Mouse (Mus musculus): ENCODE measurements around the gene Tmc8. TPM values are rescaled to one million over a fixed set of nuclear protein-coding genes. Genes with fewer than 3 reads are reported as not detected.

Gene Tmc8
- polyA plus RNA-seq (2017; shearing (Covaris generic)), result 10 to 100 TPM; 35.1 to 41.6 TPM

DNA sequence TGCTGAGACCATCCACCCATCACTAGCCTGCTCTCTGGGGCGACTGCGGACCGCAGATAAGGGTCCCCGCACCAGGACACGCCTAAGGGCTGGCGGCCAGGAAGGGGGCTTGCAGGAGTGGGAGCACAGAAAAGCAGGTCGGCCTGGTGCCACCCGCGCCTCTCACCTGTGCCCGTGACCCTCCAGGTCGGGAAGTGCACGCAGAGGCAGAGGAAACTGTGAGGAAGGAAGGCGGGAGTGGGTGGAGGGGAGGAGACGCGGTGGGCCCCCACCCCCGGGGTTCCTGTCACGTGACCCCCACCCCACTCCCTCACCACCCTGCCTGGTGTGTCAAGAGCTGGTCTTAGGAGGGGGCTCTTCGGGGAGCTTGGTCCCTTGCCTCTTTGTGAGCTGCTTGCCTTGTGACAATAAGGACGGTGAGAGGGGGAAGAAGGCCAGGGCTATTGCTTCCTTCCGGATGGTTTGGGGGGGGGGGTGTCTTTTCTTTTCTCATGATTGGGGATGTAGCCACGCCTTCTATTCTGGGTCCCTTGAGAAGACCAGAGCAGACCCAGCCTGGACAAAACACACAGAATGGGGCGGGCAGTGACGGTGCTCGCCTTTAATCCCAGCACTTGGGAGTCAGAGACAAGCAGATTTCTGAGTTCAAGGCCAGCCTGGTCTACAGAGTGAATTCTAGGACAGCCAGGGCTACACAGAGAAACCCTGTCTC is at the start of gene Tmc8, which contains the start of gene Tmc6:
Gene Tmc8, plus strand, starts transcription at position 84 of the 712 bp plus-strand sequence.
Gene Tmc6, minus strand, starts transcription at position 206 of the 712 bp plus-strand sequence.
- peak; percentile 35 for ATAC-seq

DNA sequence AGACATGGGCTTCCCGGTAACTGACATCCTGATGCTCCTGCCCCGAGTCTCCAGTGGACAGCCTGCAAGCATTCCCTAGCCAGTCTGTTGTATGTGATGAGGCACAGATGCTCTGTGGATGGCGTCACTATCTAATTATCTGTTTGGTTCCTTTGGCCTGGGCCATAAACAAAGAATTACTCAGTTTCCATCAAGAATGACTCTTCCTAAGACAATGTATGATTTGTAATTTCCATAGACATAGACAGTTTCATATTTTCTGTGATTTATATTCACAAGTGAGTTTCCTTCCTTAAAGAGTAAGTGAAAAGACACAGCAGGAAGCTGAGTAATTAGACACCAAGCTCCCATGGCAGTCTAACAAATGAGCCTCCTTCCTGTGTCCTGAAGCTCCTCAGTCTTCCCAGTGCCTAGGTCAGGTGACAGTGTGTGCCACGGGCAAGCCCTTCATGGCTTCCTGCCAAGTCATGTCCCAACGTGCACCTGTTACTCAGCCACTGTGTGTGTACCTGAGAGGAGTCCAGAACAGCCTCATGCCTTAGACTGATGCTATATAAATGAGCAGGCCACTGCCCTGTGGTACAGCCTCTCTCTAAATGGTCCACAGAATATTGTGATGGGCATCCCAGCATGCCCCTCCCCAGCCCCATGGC is 45.7 kb upstream of the Tmc8 start:
- ATAC-seq, result no peak

DNA sequence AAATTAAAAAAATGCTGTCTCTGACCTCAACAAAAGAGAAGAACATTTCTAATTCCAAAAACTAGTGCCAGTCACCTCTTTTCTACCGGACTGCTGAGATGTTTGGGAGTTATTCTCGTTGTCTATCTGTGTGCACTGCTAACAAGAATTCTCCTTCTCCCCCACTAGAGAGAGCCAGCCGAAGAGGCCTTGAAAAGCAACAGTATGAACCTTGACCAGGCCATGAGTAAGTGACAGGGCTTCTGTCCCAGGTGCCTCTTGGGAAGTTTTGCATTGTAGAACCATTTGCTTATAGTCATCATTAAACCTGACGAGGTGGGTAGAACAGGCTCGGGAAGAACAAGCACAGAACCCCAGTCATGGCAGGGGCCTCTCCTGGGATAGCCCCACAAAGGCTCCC is 43.8 kb upstream of the Tmc8 start:
- no peak for ATAC-seq

DNA sequence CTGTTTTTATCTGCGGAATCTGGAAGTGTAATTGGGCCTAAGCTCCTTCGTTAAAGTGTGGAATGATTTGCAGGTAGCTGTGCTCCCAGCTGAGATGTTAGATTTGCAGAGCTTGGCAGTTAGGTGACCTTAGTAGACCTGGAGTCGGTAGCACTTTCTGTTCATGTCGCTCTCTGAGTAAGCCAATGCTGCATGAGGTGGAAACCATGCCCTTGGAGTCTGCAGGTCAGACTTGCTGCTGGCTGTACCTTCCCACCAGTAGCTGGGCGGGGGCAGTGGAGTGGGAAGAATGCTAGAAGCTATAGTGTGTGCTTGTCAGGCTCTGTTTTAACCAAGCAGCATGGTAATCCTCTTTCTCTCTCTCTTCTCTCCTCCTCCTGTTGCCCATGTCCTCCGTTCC is 40.7 kb upstream of the Tmc8 start:
- no peak for ATAC-seq

DNA sequence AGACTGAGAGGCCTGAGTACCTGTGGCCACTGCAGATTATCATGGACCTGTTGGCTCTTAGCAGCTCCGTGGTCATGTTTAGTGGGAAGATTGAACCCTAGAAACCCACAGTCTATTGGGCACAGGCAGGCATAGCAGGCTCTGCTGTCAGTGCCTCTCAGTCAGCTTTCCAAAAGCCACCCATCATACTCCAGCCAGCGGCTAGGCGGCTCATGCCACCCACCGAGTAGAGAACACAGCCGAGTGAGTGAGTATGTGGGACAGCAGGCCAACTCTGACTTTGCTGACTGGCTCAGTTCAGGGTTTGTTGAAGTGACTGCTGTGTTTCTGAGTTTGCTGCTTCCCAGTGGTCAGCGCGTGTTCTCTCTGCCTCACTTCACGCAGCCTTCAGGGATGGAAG is 39.6 kb upstream of the Tmc8 start:
- no peak for ATAC-seq

DNA sequence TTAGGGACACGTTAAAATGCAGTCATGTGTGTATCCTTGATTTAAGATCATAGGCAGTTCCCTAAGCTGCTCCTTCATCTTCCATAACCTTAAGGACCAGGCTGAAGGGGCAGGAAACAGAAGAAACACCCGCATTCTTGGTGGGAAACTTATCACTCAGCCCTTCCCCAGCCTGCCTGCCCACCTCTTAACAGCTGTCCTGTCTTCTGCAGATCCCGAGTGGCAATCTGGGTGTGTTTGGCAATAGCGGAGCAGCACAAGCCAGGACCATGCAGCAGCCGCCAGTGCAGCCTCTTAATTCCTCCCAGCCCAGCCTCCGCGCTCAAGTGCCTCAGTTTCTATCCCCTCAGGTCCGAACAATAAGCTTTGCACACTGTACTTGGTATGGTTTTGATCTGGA is 39.2 kb upstream of the Tmc8 start:
- ATAC-seq, result no peak

DNA sequence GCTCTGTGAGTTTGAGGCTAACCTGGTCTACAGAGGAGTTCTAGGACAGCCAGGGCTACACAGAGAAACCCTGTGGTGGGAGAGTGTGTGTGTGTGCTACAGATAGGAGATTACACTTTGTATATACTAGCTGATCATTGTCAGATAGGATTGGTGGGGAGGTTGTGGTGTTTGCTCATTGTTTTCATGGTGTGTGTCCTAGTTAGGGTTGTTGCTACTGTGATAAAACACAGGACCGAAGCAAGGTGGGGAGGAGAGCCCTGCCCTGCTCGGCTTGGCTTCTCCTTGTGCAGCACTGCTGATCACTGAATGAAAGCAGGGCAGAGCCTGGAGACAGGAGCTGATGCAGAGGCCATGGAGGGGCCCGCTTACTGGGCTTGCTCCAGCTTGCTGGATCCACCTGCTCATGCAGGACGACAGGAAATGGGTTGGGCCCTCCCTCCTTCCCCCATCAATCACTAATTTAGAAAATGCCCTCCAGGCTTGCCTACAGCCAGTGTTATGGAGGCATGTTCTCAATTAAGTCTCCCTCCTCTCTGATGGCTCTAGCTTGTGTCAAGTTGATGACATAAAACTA is 38.3 kb upstream of the Tmc8 start:
- ATAC-seq, result no peak

DNA sequence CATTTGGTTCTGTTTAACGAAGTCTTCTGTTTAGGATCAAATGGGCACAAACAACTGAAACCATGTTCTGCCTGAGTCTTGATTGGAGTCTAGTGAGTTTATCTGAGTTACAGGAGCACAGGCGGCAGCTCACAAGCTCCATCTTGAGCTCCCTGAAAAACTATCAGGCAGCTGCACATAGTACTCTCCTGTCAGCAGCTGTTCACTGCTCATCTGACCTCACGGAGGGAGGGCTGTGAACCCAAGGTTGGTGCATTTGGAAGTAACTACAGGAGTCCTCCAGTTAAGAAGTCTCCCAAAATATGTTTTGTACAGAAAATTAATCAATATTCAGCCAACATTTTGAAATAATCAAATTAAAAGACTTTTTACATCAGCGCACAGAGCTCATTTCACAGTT is 33.2 kb upstream of the Tmc8 start:
- no peak for ATAC-seq

DNA sequence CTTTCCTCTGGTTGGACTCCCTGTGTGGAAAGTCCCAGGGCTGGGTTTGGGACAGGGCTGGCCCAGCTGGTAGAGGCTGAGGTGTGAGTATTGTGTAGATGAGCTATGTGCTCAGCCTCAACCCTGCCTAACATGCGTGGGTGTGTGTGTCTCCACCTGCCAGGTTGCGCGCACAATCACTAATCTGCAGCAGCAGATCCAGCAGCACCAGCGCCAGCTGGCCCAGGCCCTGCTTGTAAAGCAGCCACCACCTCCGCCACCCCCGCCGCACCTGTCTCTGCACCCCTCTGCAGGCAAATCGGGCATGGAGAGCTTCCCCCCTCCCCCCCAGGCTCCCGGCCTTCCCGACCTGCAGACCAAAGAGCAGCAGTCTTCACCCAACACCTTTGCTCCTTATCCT is 32.5 kb upstream of the Tmc8 start:
- ATAC-seq, result no peak

DNA sequence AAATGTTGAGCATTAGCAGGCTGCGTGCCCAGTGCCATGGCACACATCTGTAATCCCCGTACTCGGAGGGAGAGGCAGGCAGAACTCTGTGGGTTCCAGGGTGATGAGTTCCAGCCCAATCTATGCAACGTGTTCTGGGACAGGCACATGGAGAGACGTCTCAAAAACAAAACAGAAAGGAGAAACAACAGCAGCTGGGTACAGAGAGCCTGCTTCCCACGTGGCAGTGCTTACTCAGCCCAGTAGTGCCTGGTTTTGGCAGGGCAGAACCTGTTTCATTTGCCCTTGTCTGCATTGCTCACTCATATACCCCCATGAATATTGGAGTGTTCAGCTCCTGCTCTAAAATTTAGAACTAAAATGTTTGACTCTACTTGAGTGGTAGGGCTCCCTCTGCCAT is 30.3 kb upstream of the Tmc8 start:
- no peak for ATAC-seq

DNA sequence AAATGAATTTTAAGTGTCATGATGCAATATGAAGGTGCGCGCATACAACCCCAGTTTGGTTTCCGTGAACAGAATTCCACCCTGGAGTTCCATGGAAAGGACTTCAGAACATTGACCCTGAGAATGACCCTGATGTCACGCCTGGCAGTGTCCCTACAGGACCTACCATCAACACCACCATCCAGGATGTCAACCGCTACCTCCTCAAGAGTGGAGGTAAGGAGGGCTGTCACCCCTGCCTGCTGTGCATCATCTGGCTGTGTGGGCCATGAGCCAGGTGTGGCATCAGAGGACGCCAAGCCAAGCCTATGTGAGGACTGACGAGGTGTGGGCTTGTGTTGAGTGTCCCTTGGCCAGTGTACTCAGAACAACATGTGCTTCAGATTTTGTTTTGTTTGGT is 26.0 kb upstream of the Tmc8 start:
- no peak for ATAC-seq

DNA sequence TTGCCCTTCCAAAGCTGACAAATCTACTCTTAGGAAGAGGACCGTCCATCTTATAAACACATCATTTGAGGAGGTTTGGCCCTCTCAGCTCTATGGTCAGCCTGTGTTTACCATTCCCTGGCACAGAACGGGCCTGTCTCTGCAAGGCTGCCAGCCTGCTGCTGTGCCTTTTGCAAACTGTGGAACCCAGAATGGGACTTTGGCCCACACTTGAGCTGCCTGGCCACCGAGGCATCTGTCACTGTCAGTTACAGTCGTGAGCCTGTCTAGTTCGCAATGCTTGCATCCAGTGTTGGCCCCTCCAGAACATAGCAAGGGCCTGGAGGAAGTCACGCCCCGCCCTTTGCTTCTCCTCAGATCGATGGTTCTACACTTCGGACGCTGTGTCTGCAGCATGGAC is 22.6 kb upstream of the Tmc8 start:
- ATAC-seq, result no peak

DNA sequence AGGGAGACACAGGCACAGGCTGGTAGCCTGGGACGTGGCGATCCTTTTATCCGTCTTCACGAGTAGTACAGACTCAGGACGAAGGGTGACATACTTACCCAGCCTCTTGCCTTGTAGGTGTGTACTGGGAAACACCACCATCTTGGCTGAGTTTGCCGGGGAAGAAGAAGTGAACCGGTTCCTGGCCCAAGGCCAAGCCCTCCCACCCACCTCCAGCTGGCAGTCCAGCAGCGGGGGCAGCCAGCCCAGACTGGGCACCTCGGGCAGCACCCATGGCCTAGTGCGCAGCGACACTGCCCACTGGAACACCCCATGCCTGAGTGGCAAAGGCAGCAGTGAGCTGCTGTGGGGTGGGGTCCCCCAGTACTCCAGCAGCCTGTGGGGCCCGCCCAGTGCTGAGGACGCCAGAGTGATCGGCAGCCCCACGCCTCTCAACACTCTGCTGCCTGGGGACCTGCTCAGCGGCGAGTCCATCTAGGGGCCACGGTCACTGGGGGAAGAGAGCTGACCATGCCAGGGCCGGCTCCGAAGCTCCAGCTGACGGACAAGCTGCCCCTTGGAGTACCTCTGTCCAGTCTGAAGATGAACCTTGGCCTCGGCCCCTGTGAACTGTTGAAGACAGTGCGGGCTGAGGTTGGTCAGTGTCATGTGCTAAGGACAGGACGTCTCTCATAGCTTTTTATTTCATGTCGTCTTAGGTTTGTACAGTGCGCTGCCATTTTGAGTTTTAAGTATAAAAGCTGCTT is 21.3 kb upstream of the Tmc8 start:
- no peak for ATAC-seq

DNA sequence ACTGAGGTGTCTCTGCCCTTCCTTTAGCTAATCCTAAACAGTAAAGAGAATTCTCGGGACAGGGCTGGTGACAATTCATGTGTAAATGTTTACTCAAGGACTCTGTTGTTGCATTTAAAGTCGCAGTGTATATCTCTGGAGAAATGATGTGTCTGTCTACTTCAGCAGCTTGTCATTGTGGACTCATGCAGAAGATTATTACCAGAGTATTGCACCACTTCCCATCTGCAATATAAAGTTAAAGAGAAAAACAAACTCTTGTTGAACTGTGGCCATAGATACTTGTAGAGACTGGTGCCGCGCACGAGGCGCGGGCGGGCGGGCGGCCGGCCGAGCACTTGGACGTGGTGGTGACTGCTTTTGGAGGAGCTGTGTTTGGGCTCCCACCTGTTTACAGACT is 20.1 kb upstream of the Tmc8 start:
- no peak for ATAC-seq

DNA sequence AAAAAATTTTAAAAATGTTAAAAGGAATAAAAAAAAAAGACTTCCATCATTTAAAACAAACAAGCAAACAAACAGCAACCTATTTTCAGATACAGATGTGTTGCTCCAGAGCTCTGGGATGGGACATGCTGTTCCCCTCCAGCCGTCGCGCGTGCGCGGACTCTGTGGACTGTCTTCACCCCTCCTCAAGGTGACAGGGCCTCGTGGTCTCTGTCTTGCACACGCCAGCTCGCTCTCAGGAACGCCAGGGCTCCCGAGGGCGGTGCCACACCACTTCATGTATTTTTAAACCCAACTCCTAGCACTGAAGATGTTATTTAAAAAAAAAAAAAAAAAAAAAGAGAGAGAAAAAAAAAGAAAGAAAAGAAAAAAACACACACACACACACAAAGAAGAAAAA is 19.6 kb upstream of the Tmc8 start:
- no peak for ATAC-seq

DNA sequence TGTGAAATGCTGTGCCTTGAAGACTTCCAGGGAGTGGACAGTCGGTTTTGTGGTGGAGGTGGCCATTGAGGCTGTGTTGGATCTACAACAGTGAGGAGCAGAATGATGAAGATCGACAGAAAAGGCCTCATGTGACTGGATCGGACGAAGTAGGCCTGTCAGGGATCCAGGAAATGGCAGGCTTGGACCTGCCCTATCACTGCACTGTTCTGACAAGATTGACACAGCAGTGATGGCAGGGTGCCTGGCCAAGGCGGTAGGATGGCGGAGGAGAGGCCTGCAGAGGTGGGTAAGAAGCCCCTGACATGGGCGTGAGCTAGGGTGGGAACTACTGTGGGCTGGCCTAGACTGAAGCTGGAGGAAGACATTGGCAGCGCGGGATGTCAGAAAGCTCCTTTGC is 17.6 kb upstream of the Tmc8 start:
- ATAC-seq, result peak; percentile 23

DNA sequence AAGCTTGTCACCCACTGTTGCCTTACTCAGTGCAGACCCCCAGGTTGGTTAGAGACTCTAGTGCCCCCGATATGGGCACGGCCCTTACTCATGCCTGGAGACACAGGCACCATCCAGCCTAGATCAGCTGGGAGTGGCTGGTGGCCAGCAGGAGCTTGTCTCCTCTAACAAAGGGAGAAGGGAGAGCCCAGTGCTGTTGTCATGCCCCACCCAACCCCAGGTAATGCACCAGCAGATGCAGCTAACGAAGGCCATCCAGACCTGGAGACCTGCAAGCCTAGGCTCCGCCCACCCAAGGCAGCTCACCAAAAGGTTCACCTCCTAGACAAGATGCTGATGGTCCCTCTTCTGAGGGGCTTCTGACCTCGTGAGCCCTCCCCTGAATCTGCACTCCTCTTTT is 16.5 kb upstream of the Tmc8 start:
- no peak for ATAC-seq

DNA sequence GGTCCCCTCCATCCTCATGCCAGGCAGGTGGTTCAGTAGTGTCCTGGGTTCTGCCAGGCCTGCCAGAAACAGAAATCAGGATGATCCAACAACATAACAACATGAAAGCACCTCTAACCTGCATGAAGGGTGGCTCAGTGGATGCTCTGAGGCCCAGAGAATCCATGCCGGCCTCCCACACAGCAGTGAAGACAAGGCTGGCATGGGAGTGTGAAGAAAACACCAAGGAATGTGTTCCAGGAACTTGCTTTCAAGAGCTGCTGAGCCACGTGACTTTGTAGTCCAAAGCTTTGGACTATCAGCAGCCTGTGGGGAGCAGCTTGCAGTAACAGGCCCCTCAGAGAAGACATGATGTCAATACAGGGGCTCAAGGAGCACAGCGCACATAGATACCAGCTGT is 15.6 kb upstream of the Tmc8 start:
- no peak for ATAC-seq

DNA sequence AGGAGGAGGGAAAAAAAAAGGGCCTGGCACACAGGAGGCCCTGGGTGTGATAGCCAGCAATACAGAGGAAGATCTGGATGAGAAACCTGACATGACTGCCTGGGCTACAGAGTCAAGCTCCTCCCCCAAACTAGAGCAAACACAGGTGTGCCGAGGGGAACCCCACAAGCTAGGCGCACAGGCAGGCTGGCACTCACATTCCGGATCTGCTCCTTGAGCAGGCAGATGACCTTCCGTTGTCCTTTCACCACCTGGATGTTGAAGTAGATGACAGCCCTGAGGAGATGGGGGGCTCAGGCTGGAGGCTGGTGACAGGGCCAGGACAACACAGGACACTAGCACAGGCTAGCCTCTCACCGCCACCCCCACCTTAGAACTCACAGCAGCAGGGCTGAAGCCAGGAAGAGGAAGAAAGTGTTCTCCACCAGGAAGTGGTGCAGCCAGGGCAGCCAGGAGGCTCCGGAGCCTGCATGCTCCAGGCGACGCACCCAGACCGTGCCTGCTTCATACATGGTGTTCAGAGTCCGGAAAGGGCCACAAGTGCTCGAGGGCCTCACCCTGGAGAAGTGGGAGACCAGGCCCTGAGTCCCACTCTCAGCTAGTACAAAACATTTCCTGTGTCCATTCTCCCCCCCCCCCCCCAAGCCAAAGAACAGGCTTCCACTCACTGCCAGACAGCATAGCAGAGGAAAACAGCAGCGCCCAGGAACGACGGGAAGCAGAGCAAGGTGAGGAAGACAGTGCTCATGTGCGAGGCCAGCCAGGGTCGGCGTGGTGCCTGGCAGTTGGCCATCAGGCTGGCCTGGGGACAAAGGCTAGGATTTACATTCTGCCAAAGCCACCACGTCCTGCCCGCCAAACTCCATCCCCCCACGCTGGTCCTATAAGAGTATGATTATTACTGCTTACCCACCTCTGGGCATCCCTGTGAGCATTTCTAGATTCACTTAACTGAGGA is 12.9 kb upstream of the Tmc8 start:
- ATAC-seq, result no peak

DNA sequence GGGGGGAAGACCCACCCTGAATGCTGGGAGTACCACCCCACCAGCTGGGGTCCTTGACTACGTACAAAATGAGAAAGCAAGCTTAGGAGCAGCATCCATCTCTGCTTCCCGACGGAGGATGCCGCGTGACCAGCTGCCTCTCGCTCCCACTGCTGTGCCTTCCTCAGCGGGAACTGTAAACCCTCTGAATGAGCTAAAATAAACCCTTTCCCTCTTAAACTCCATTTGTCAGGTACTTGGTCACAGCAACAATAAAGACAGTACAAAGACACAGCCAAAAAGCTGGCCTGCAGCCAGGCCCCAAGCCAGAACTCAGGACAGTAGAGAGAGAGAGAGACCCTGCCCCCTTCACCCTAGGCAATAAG is 12.2 kb upstream of the Tmc8 start:
- ATAC-seq, result no peak

DNA sequence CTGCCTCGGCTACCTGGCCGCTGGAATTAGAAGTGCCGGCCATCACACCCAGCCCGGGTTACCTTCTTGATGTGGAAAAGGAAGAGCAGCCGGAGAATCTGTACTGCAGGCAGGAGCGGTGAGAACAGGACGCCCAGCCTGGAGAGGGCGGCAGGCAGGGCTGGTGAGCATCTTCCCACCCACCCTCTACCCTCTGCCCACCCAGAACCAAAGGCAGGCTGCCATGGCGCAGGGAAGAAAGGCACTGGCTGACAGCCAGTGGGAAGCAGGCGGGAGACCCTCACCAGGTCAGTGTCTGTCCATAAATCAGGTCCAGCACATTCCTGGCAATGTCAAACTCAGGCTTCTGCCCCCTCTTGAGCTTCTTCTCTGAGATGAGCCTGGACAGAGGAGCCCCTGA is 11.5 kb upstream of the Tmc8 start:
- ATAC-seq, result no peak

DNA sequence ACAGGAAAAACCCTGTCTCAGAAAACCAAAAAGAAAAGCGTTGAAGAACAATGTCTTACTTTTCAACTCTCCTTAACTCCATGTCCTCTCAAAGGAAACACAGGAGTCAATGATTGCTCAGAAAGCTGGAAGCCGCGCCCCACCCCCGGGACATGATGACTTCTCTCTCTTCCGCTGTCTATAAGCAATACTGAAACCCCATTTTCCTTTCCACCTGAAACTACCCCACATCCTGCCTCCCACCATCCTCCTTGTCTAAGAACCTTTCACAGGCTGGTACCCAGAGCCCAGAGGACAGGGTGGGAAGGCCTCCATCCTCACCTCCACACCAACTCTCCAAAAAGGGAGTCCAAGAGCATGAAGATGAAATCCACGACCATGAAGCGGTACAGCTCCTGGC is 9.5 kb upstream of the Tmc8 start:
- ATAC-seq, result peak; percentile 78

Data from CD4-positive, CD25-positive, alpha-beta regulatory T cell, adult 4 months (primary cell).